Comparison of ENCODE assay signal across 10 mouse cellular contexts in the genomic region with DNA sequence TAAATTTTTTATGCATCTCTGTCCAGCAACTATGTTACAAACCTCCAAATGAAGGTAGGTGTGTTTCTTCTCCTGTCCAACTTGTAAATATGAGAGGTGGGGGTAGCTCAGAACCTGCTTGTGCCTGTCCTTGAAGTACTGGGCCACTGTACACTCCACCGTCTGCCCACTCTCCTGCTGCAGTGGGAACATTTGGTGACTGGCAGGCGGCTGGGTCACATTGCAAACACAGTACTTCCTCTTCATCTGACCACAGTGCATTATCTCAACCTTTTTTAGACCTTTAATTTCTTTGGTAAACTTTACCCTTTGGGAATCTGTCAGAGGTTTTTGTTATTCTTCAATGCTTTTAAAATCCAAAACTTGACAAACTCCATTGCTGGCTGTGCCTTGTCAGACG.
"Had no signal": no experiment of that assay in that cellular context is flagged by ENCODE, and none has a peak within 500 bp of the region (broad histone marks: within the 10 kb centered on the region; RNA-seq: fewer than 3 reads in every experiment).

No protein-coding gene starts in this region.

- ATAC-seq: midbrain, embryonic 13.5 days; midbrain, embryonic 15.5 days had no signal

- DNase-seq: lung, adult 18-20 months; lung, embryonic 14.5 days; lung, postnatal 10 days; lung, postnatal 4 days; right cerebral cortex, postnatal 14 days; thymus, adult 2 months; thymus, postnatal 25 days; thymus, postnatal 4 days had no signal
